Mouse (Mus musculus): ENCODE measurements around the gene Notch2. TPM values are rescaled to one million over a fixed set of nuclear protein-coding genes. Genes with fewer than 3 reads are reported as not detected.
A peak's percentile ranks its signal among the peaks of the same experiment; 100 is the strongest.

Gene Notch2
- total RNA-seq, 2 experiments from 2014 or later, result 13.0 to 15.7 TPM

GRCm38 (mm10) chr3:98146471-98147410 is 133.4 kb downstream of the Notch2 start:
- no peak for DNase-seq (ENCODE audit: low spot score in 2 of 2)

GRCm38 (mm10) chr3:98147706-98148105 is 134.4 kb downstream of the Notch2 start:
- no peak for DNase-seq (ENCODE audit: low spot score in 2 of 2)

- no peak for DNase-seq (ENCODE audit: low spot score in 2 of 2)
These were observed 136.6 kb downstream of the Notch2 start for GRCm38 (mm10) chr3:98149881-98150280.

- no peak for DNase-seq (ENCODE audit: low spot score in 2 of 2)
These were observed 137.7 kb downstream of the Notch2 start for GRCm38 (mm10) chr3:98151016-98151415.

GRCm38 (mm10) chr3:98153460-98153859 is 140.1 kb downstream of the Notch2 start:
- DNase-seq (ENCODE audit: low spot score in 2 of 2), result no peak

GRCm38 (mm10) chr3:98156158-98156557 is 142.8 kb downstream of the Notch2 start:
- DNase-seq (ENCODE audit: low spot score in 2 of 2), result no peak

GRCm38 (mm10) chr3:98157073-98157472 is 143.7 kb downstream of the Notch2 start:
- no peak for DNase-seq (ENCODE audit: low spot score in 2 of 2)

GRCm38 (mm10) chr3:98157585-98157984 is 144.3 kb downstream of the Notch2 start:
- DNase-seq (ENCODE audit: low spot score in 2 of 2), result no peak

GRCm38 (mm10) chr3:98158646-98159045 is 145.3 kb downstream of the Notch2 start:
- no peak for DNase-seq (ENCODE audit: low spot score in 2 of 2)

- DNase-seq (ENCODE audit: low spot score in 2 of 2), result no peak
These were observed 146.0 kb downstream of the Notch2 start for GRCm38 (mm10) chr3:98159289-98159688.

- no peak for DNase-seq (ENCODE audit: low spot score in 2 of 2)
These were observed 147.0 kb downstream of the Notch2 start, which contains the start of gene Adam30 for GRCm38 (mm10) chr3:98160330-98160729. Gene Adam30 (plus strand): TSS chr3:98160630.

GRCm38 (mm10) chr3:98178340-98178739 is 165.0 kb downstream of the Notch2 start:
- DNase-seq (ENCODE audit: low spot score in 2 of 2), result peak; percentile 25 to 33

- peak; percentile 41 to 48 for DNase-seq (ENCODE audit: low spot score in 2 of 2)
These were observed 167.5 kb downstream of the Notch2 start for GRCm38 (mm10) chr3:98180805-98181204.

- no peak for DNase-seq (ENCODE audit: low spot score in 2 of 2)
These were observed 171.9 kb downstream of the Notch2 start for GRCm38 (mm10) chr3:98185163-98185714.

GRCm38 (mm10) chr3:98187777-98188176 is 174.4 kb downstream of the Notch2 start:
- no peak for DNase-seq (ENCODE audit: low spot score in 2 of 2)

GRCm38 (mm10) chr3:98197711-98198532 is 184.6 kb downstream of the Notch2 start:
- DNase-seq (ENCODE audit: low spot score in 2 of 2), result no peak

GRCm38 (mm10) chr3:98199747-98200146 is 186.4 kb downstream of the Notch2 start:
- DNase-seq (ENCODE audit: low spot score in 2 of 2), result no peak

Measured in left cerebral cortex, adult 18-20 months (tissue).